8 mouse cellular contexts compared by ENCODE assay signal in the genomic region with DNA sequence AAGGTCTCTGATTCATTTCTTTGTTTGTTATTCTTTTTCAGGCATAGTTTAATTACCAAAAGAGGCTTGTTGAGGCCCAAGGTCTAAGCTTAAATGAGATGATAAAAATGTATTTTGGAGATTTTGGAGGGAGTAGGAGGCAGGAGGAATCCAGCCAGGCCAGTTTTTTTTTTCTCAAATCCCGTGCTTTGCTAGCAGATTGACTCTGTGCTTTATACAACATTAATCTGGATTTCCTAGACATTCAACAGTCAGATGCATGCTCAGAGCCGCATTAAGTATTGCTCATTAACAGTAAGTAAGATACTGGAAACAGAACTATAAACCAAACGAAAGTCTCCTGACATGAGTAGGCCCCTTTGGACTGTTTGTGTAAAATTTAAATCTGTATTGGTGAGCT.
DNase-seq lines count a peak whose midpoint lies in the region; ATAC-seq and TF ChIP-seq lines count a peak whose summit lies in the region.

No protein-coding gene starts in this region.

- peak; percentile 20 for DNase-seq in embryo, embryonic 11 days
- DNase-seq in embryo, embryonic 10 days (ENCODE audit: low spot score) = no peak
- peak; percentile 33 for DNase-seq in lung, embryonic 14.5 days
- DNase-seq in lung, postnatal 0 days (ENCODE audit: low spot score) = no peak
- DNase-seq in ovary, postnatal 14 days (ENCODE audit: low spot score) = no peak
- DNase-seq in lung, postnatal 14 days = no peak

- no peaks in the 10 kb centered on the region for H3K9me3 ChIP-seq in lung, embryonic 14.5 days (ENCODE audit: low read depth, low read length)
- no peaks in the 10 kb centered on the region for H3K9me3 ChIP-seq in lung, postnatal 0 days (ENCODE audit: low read length)
- H3K9me3 ChIP-seq in hindbrain, embryonic 16.5 days (ENCODE audit: control insufficient read depth, low read length) = no peaks in the 10 kb centered on the region

- H3K4me1 ChIP-seq in lung, embryonic 14.5 days (ENCODE audit: insufficient read depth) = peaks cover 5% of the 10 kb centered on the region; the same call in 1 of the 2 replicates
- H3K4me1 ChIP-seq in lung, postnatal 0 days (ENCODE audit: insufficient read depth, low read depth, low read length) = no peaks in the 10 kb centered on the region
- peaks cover 8% of the 10 kb centered on the region; the same call in 1 of the 2 replicates for H3K4me1 ChIP-seq in hindbrain, embryonic 16.5 days (ENCODE audit: control insufficient read depth, insufficient read depth, low read depth, low read length)
- H3K4me1 ChIP-seq in olfactory bulb, adult 2 months (ENCODE audit: control insufficient read depth, insufficient read depth, low read length) = no peaks in the 10 kb centered on the region

- H3K36me3 ChIP-seq in lung, embryonic 14.5 days (ENCODE audit: insufficient read depth) = no peaks in the 10 kb centered on the region
- no peaks in the 10 kb centered on the region for H3K36me3 ChIP-seq in lung, postnatal 0 days (ENCODE audit: insufficient read depth, low read length)
- no peaks in the 10 kb centered on the region for H3K36me3 ChIP-seq in hindbrain, embryonic 16.5 days (ENCODE audit: control insufficient read depth, insufficient read depth, low read length)

- peak; percentile 35; the same call in 1 of the 2 replicates for ATAC-seq in lung, embryonic 14.5 days (ENCODE audit: insufficient read depth)
- ATAC-seq in lung, postnatal 0 days = no peak
- peak; percentile 19 for ATAC-seq in hindbrain, embryonic 16.5 days

- no peak for TF ChIP-seq CTCF in lung, embryonic 14.5 days (IDR thresholded peaks at IDR 0.05; ENCODE audit: low read depth)
- TF ChIP-seq CTCF in lung, postnatal 0 days (IDR thresholded peaks at IDR 0.05) = no peak
- TF ChIP-seq CTCF in olfactory bulb, adult 2 months (IDR thresholded peaks at IDR 0.05; ENCODE audit: insufficient read depth, low read depth, low read length) = no peak

- WGBS in lung, embryonic 14.5 days = 12% methylated on average over 3 of the region's 3 CpGs
- WGBS in lung, postnatal 0 days = 24% methylated on average over 3 of the region's 3 CpGs
- WGBS in hindbrain, embryonic 16.5 days = 16% methylated on average over 3 of the region's 3 CpGs
- WGBS in olfactory bulb, adult 2 months = 41% methylated on average over 3 of the region's 3 CpGs

- TF ChIP-seq EP300 in lung, postnatal 0 days (IDR thresholded peaks at IDR 0.05) = no peak

- H3K27me3 ChIP-seq in lung, embryonic 14.5 days (ENCODE audit: insufficient read depth, low read length) = no peaks in the 10 kb centered on the region
- no peaks in the 10 kb centered on the region for H3K27me3 ChIP-seq in lung, postnatal 0 days (replicated peaks; ENCODE audit: insufficient read depth, low read length)
- no peaks in the 10 kb centered on the region for H3K27me3 ChIP-seq in hindbrain, embryonic 16.5 days (replicated peaks; ENCODE audit: control insufficient read depth, insufficient read depth, low read length)

- no peak overlapping the region for H3K9ac ChIP-seq in lung, embryonic 14.5 days
- H3K9ac ChIP-seq in lung, postnatal 0 days (replicated peaks; ENCODE audit: low read depth) = no peak overlapping the region
- no peak overlapping the region for H3K9ac ChIP-seq in hindbrain, embryonic 16.5 days (ENCODE audit: low read depth, low read length)

- TF ChIP-seq POLR2A in olfactory bulb, adult 2 months (IDR thresholded peaks at IDR 0.05; ENCODE audit: insufficient read depth, low read depth, low read length) = no peak

- H3K27ac ChIP-seq in lung, embryonic 14.5 days (ENCODE audit: low read depth) = peak overlapping the region; percentile 69
- no peak overlapping the region for H3K27ac ChIP-seq in lung, postnatal 0 days (ENCODE audit: low read length)
- peak overlapping the region; percentile 60 for H3K27ac ChIP-seq in hindbrain, embryonic 16.5 days (ENCODE audit: low read depth, low read length)
- H3K27ac ChIP-seq in olfactory bulb, adult 2 months (ENCODE audit: insufficient read depth, low read depth, low read length) = 0 out of 2 replicates have a peak overlapping the region, but pooled peaks have one; percentile 21

- H3K4me3 ChIP-seq in lung, embryonic 14.5 days (ENCODE audit: low read depth, low read length) = no peak overlapping the region
- no peak overlapping the region for H3K4me3 ChIP-seq in lung, postnatal 0 days (ENCODE audit: low read depth, low read length)
- H3K4me3 ChIP-seq in hindbrain, embryonic 16.5 days (ENCODE audit: low read length) = no peak overlapping the region
- no peak overlapping the region for H3K4me3 ChIP-seq in olfactory bulb, adult 2 months (ENCODE audit: insufficient read depth, low read depth, low read length)

- no peak overlapping the region for H3K4me2 ChIP-seq in lung, embryonic 14.5 days
- no peak overlapping the region for H3K4me2 ChIP-seq in lung, postnatal 0 days (replicated peaks; ENCODE audit: low read depth, low read length)
- no peak overlapping the region for H3K4me2 ChIP-seq in hindbrain, embryonic 16.5 days (ENCODE audit: low read length)

Comparison
In these comparisons a context has a peak if more than half of its experiments do, and no peak if none do; other contexts are left out.
1. DNase-seq: peak in embryo, embryonic 11 days (single experiment) and lung, embryonic 14.5 days (single experiment); none in embryo, embryonic 10 days (single experiment), lung, postnatal 0 days (single experiment), ovary, postnatal 14 days (single experiment) and lung, postnatal 14 days (single experiment).